Mouse (Mus musculus) brain, embryonic 14.5 days (tissue): ENCODE data around the gene Mfap1b.

Source experiments
- CTCF ChIP-seq: fragments of 200-500 bp; IDR thresholded peaks from 2 replicates; pipeline ENCODE4 v1.5.1; 2012; ENCODE audit warnings: inconsistent platforms, mild to moderate bottlenecking, moderate library complexity, borderline replicate concordance; ENCODE audit not compliant: insufficient read depth, insufficient read length; ENCODE audit errors: extremely low read depth
- POLR2A ChIP-seq: fragments of 200-500 bp; IDR thresholded peaks from 2 replicates; pipeline ENCODE4 v1.6.1; 2012; ENCODE audit warnings: mild to moderate bottlenecking, inconsistent platforms, borderline replicate concordance; ENCODE audit not compliant: poor library complexity, insufficient read depth, insufficient read length, severe bottlenecking; ENCODE audit errors: extremely low read depth

- TF ChIP-seq CTCF, result no peak
- TF ChIP-seq POLR2A, result no peak
Measured at GRCm38 (mm10) chr2:121449545-121450011, 24.3 kb downstream of the Mfap1b start.
